Mouse (Mus musculus): ENCODE data around the gene Lhx1. TPM values are rescaled to one million over a fixed set of nuclear protein-coding genes. Genes with fewer than 3 reads are reported as not detected.

Lhx1 gene
- total RNA-seq (2014; rRNA removed) = 2.4 and 7.9 TPM in 2 replicates
- 2.5 and 5.3 TPM in 2 replicates for polyA plus RNA-seq (2015; fragmentation: Nextera tagmentation; extraction: Ambion mirVana)

DNA sequence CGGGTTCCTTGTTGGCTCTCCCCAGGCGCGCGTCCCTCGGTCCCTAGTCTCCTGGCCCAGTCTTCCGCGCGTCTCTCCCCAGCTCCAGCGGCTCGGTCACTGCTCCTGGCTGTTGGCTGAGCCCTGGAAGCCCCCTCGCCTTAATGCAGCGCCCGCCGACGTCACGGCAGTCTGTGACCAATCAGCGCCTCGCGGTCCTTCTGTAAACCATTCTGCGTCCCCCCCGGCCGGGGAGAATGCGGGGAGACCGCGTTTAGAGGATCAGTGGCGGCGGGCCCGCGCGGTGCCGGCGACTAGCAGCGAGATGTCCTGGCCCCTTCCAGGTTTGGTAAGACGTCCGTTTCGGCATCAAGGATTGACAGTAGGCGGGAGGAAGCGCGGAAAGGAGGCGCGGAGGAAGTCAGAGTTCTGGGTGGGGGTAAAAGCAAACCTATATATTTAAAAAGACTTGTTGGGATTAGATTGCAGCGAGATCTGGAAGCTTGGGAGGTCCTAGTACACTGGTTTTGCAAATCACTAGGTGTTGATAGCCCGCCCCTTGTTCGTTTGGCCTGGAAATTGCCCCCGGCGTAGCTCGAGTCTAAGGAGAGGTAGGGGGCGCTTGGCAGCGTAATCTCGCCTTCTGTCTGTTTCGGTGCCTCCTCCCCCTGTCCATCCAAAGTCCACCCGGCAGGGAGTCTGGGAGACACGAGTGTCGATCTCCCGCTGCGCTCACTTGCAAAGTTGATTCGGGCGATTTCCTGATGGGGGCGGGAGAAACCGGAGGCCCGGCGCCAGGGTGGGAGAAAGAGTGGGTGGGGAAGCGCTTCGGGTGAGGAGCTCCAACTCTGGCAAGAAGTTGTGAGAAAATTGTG lies at the start of gene Lhx1:
TSS of gene Lhx1 (minus strand) at position 115 of the 854 bp plus-strand sequence.
- Histone ChIP-seq H3K27me3 (ENCODE audit: insufficient read depth, low read length) (peaks cover 95% of the 10 kb centered on the region), H3K4me1 (ENCODE audit: insufficient read depth) (peaks cover 10% of the 10 kb centered on the region), H3K27ac (ENCODE audit: low read depth, low read length) (no peak within 1 kb of the TSS), H3K9me3 (ENCODE audit: low read length) (no peaks in the 10 kb centered on the region), H3K4me2 (ENCODE audit: low read depth) (peak within 1 kb of the TSS; percentile 51), H3K36me3 (ENCODE audit: insufficient read depth) (no peaks in the 10 kb centered on the region), H3K9ac (peak within 1 kb of the TSS; percentile 10; the same call in 1 of the 2 replicates), H3K4me3 (ENCODE audit: low read depth, low read length) (peak within 1 kb of the TSS; percentile 32)
- peak; percentile 42; the same call in 1 of the 2 replicates for ATAC-seq
- peak; percentile 60 for DNase-seq
- TF ChIP-seq CTCF (IDR thresholded peaks at IDR 0.05; ENCODE audit: low read depth) = no peak
- under 1% methylated on average over 64 of the region's 64 CpGs for whole genome bisulfite sequencing

DNA sequence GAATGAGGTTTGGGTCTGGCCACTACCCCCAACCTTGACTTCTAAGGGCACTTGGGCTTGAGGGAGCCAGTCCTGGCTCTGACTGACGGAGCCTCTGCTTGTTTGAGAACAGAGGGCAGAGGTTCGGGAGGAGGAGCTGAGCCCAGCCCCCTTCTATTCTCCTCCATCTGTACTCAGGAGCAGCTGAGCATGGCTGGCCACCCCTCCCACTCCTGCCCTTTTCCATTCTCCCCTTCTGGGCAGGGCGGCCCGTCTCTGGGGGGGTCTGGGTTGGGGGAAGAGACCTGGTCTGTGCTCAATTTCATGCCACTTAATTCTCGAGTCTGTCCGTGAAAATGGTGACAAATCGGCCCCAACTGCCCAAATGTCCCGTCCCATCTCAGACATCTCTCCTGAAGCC lies 49.5 kb upstream of the Lhx1 start:
- Histone ChIP-seq H3K4me3 (ENCODE audit: low read depth, low read length) (no peak overlapping the region), H3K36me3 (ENCODE audit: insufficient read depth) (no peaks in the 10 kb centered on the region), H3K27ac (ENCODE audit: low read depth, low read length) (no peak overlapping the region), H3K4me1 (ENCODE audit: insufficient read depth) (peaks cover 5% of the 10 kb centered on the region; the same call in 1 of the 2 replicates), H3K27me3 (ENCODE audit: insufficient read depth, low read length) (peaks cover 9% of the 10 kb centered on the region; the same call in 1 of the 2 replicates), H3K9me3 (ENCODE audit: low read length) (no peaks in the 10 kb centered on the region), H3K9ac (no peak overlapping the region), H3K4me2 (ENCODE audit: low read depth) (no peak overlapping the region)
- 42% methylated on average over 8 of the region's 8 CpGs for WGBS
- ATAC-seq (no peak), DNase-seq (no peak)
- TF ChIP-seq CTCF (IDR thresholded peaks at IDR 0.05; ENCODE audit: low read depth) = no peak

DNA sequence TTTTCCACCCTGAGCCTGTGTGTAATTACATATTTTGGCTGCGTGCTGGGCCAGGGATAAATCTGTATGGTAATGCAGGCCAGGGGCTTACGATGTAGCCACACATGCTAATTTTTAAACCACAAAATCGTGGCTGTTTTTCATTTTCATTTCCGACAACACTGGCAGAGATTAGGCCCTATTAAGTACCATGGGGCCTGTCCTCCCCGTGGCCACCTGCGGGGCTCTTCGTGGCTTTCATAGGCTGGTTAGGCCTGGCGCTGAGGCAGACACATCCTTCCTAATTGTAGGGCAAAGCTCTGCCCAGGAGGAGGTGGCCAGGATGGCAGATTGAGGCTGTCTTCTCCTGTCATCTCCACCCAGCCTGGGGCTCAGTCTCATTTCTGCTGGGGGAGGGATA lies 48.3 kb upstream of the Lhx1 start:
- Histone ChIP-seq H3K27ac (ENCODE audit: low read depth, low read length) (no peak overlapping the region), H3K4me3 (ENCODE audit: low read depth, low read length) (no peak overlapping the region), H3K4me2 (ENCODE audit: low read depth) (no peak overlapping the region), H3K9ac (no peak overlapping the region), H3K36me3 (ENCODE audit: insufficient read depth) (no peaks in the 10 kb centered on the region), H3K4me1 (ENCODE audit: insufficient read depth) (peaks cover 5% of the 10 kb centered on the region; the same call in 1 of the 2 replicates), H3K27me3 (ENCODE audit: insufficient read depth, low read length) (peaks cover 9% of the 10 kb centered on the region; the same call in 1 of the 2 replicates), H3K9me3 (ENCODE audit: low read length) (no peaks in the 10 kb centered on the region)
- DNase-seq = no peak
- WGBS = 31% methylated on average over 8 of the region's 8 CpGs
- no peak for TF ChIP-seq CTCF (IDR thresholded peaks at IDR 0.05; ENCODE audit: low read depth)
- ATAC-seq = no peak

DNA sequence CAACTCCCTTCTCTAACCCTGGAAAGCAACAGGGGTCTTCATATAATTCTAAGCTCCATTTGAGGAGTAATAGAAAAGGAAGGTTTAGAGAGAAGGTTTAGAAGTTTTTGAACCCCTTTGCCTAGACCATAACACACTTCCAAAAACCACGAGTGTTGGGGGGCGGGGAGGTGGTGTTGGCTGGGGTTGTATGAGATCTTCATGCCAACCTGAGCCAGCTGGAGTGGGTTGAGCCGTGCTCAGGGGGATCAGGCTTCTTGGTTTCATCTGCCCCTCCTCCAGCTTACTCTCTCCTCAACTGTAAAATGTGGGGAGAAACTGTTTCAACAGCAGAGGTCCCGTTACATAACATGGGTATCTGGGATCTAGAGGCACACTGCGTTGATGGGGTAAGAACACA lies 45.5 kb upstream of the Lhx1 start:
- no peak overlapping the region for H3K4me3 ChIP-seq (ENCODE audit: low read depth, low read length)
- no peaks in the 10 kb centered on the region for H3K36me3 ChIP-seq (ENCODE audit: insufficient read depth)
- DNase-seq (no peak), ATAC-seq (no peak)
- peaks cover 2% of the 10 kb centered on the region; the same call in 1 of the 2 replicates for H3K27me3 ChIP-seq (ENCODE audit: insufficient read depth, low read length)
- WGBS = 53% methylated on average over 5 of the region's 5 CpGs
- H3K27ac ChIP-seq (ENCODE audit: low read depth, low read length) = no peak overlapping the region
- 0 out of 2 replicates have a peak overlapping the region, but pooled peaks have one; percentile 13 for H3K4me2 ChIP-seq (ENCODE audit: low read depth)
- H3K9me3 ChIP-seq (ENCODE audit: low read length) = no peaks in the 10 kb centered on the region
- peaks cover 5% of the 10 kb centered on the region; the same call in 1 of the 2 replicates for H3K4me1 ChIP-seq (ENCODE audit: insufficient read depth)
- H3K9ac ChIP-seq = no peak overlapping the region
- no peak for TF ChIP-seq CTCF (IDR thresholded peaks at IDR 0.05; ENCODE audit: low read depth)

DNA sequence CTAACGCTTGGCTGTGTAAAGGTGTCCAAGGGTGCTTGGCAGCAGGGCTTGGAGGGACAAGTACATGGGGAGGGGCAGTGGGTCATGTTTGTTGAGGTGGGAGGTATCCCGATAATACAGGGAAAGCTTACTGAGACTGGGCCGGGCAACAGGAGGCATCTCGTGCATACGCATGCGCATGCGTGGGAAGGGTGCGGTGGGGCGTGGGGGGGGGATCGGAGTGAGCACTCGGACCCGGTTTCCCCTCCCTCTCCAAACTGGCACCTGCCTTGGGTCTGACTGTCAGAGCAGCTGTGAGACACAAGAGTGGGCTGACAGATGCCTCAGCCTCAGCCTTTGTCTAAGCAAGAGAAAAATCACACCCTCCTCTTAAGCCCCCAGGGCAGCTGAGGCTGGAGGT lies 45.1 kb upstream of the Lhx1 start:
- DNase-seq (peak; percentile 41), ATAC-seq (peak; percentile 53)
- Histone ChIP-seq H3K4me2 (ENCODE audit: low read depth) (0 out of 2 replicates have a peak overlapping the region, but pooled peaks have one; percentile 13), H3K27ac (ENCODE audit: low read depth, low read length) (no peak overlapping the region), H3K4me3 (ENCODE audit: low read depth, low read length) (no peak overlapping the region), H3K9ac (no peak overlapping the region), H3K36me3 (ENCODE audit: insufficient read depth) (no peaks in the 10 kb centered on the region), H3K27me3 (ENCODE audit: insufficient read depth, low read length) (no peaks in the 10 kb centered on the region), H3K9me3 (ENCODE audit: low read length) (no peaks in the 10 kb centered on the region), H3K4me1 (ENCODE audit: insufficient read depth) (peaks cover 5% of the 10 kb centered on the region; the same call in 1 of the 2 replicates)
- 42% methylated on average over 12 of the region's 12 CpGs for WGBS
- no peak for TF ChIP-seq CTCF (IDR thresholded peaks at IDR 0.05; ENCODE audit: low read depth)

DNA sequence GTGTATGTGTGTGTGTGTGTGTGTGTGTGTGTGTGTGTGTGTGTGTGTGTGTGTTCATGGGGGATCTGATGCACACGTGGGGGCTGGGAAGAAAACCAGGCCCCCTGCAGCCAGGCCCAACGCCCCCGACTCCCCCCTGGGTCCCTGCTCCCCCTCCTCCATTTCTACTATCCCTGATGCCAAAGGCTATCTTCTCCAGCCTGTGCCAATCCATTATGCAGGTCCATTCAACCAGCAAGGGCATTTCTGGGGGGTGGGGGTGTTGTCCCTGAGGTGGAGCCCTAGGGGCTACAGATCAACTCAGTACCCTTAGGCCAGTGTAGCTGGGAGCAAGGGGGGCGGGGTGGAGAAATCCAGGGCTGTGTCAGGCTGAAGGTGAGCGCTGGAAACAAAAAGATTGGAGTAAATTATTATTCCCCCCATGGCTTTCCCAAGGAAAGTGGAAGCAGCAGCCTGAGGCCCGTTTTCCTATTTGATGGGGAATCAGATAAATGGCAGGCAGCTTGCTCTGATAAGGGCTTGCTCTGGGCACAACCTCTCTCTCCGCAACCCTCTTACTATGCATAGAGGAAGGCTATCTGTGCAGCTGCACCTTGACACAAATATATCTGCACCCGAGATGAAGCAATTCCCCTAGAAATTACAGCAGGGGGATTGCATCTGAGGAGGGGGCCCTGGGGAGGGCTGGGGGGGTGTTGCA lies 43.9 kb upstream of the Lhx1 start:
- Histone ChIP-seq H3K4me1 (ENCODE audit: insufficient read depth) (peaks cover 5% of the 10 kb centered on the region; the same call in 1 of the 2 replicates), H3K4me2 (ENCODE audit: low read depth) (no peak overlapping the region), H3K9ac (no peak overlapping the region), H3K9me3 (ENCODE audit: low read length) (no peaks in the 10 kb centered on the region), H3K27me3 (ENCODE audit: insufficient read depth, low read length) (no peaks in the 10 kb centered on the region), H3K36me3 (ENCODE audit: insufficient read depth) (no peaks in the 10 kb centered on the region), H3K27ac (ENCODE audit: low read depth, low read length) (no peak overlapping the region), H3K4me3 (ENCODE audit: low read depth, low read length) (no peak overlapping the region)
- 55% methylated on average over 8 of the region's 8 CpGs for WGBS
- no peak for TF ChIP-seq CTCF (IDR thresholded peaks at IDR 0.05; ENCODE audit: low read depth)
- no peak for ATAC-seq
- DNase-seq = no peak

Measured in forebrain, postnatal 0 days (tissue).